Mouse (Mus musculus): ENCODE data around the gene Vmn1r166. TPM values are rescaled to one million over a fixed set of nuclear protein-coding genes. Genes with fewer than 3 reads are reported as not detected.
"Not testable (repeated sequence)": the region's sequence is repeated elsewhere in the genome, so short reads cannot be mapped to it uniquely, and the experiment has no call there.

The Vmn1r166 gene
- polyA plus RNA-seq (2015; fragmentation: Nextera tagmentation; extraction: Ambion mirVana) = not detected in 2 replicates

GRCm38 (mm10) chr7:23251582-23251981 lies at the start of gene Vmn1r166:
Gene Vmn1r166, minus strand, starts transcription at chr7:23251682.
- H3K9me3 ChIP-seq; H3K4me1 ChIP-seq; H3K27ac ChIP-seq; H3K4me2 ChIP-seq; H3K36me3 ChIP-seq; H3K9ac ChIP-seq; H3K4me3 ChIP-seq (replicated peaks); ATAC-seq (ENCODE audit: insufficient read depth, low FRiP score, low read depth); H3K27me3 ChIP-seq (replicated peaks): not testable (repeated sequence)
- WGBS = no CpG with 5 or more reads among the region's 2 CpGs

GRCm38 (mm10) chr7:23300892-23301291 lies 49.4 kb upstream of the Vmn1r166 start, which contains the start of gene Nlrp4e:
Gene Nlrp4e, plus strand, starts transcription at chr7:23301192.
- H3K9ac ChIP-seq; H3K27ac ChIP-seq; H3K4me3 ChIP-seq (replicated peaks); ATAC-seq (ENCODE audit: insufficient read depth, low FRiP score, low read depth); H3K4me1 ChIP-seq; H3K9me3 ChIP-seq; H3K4me2 ChIP-seq; H3K36me3 ChIP-seq; H3K27me3 ChIP-seq (replicated peaks): not testable (repeated sequence)
- WGBS = 90% methylated on average over 3 of the region's 3 CpGs

GRCm38 (mm10) chr7:23278800-23279199 lies 27.3 kb upstream of the Vmn1r166 start, which contains the start of gene Gm6902:
Gene Gm6902, minus strand, starts transcription at chr7:23278900.
- not testable (repeated sequence) for H3K4me2 ChIP-seq; H3K4me1 ChIP-seq; H3K9me3 ChIP-seq; H3K27me3 ChIP-seq (replicated peaks); H3K4me3 ChIP-seq (replicated peaks); H3K27ac ChIP-seq; H3K9ac ChIP-seq; H3K36me3 ChIP-seq; ATAC-seq (ENCODE audit: insufficient read depth, low FRiP score, low read depth)
- no CpG with 5 or more reads among the region's 2 CpGs for WGBS

- not testable (repeated sequence) for ATAC-seq (ENCODE audit: insufficient read depth, low FRiP score, low read depth); H3K4me3 ChIP-seq (replicated peaks); H3K9me3 ChIP-seq; H3K36me3 ChIP-seq; H3K4me1 ChIP-seq; H3K4me2 ChIP-seq; H3K27me3 ChIP-seq (replicated peaks); H3K9ac ChIP-seq; H3K27ac ChIP-seq
- no CpG with 5 or more reads among the region's 3 CpGs for WGBS
These were observed 34.5 kb downstream of the Vmn1r166 start, which contains the start of gene Vmn1r165 for GRCm38 (mm10) chr7:23217032-23217431. Gene Vmn1r165, plus strand, starts transcription at chr7:23217332.

Other genes starting within 250 kb of the Vmn1r166 start
- gene Gm4216, start 231.8 kb downstream of the Vmn1r166 start, polyA plus RNA-seq (2015; fragmentation: Nextera tagmentation; extraction: Ambion mirVana) = not detected in 2 replicates
- gene Vmn1r163, start 196.1 kb downstream of the Vmn1r166 start, polyA plus RNA-seq (2015; fragmentation: Nextera tagmentation; extraction: Ambion mirVana) = not detected in 2 replicates
- gene Gm8720, start 184.2 kb downstream of the Vmn1r166 start, polyA plus RNA-seq (2015; fragmentation: Nextera tagmentation; extraction: Ambion mirVana) = not detected in 2 replicates
- gene Gm10662, start 107.2 kb downstream of the Vmn1r166 start, polyA plus RNA-seq (2015; fragmentation: Nextera tagmentation; extraction: Ambion mirVana) = not detected in 2 replicates
- not detected in 2 replicates for gene Vmn1r165, start 34.4 kb downstream of the Vmn1r166 start, polyA plus RNA-seq (2015; fragmentation: Nextera tagmentation; extraction: Ambion mirVana)
- gene Gm6902, start 27.2 kb upstream of the Vmn1r166 start, polyA plus RNA-seq (2015; fragmentation: Nextera tagmentation; extraction: Ambion mirVana) = not detected in 2 replicates
- not detected in 2 replicates for gene Nlrp4e, start 49.5 kb upstream of the Vmn1r166 start, polyA plus RNA-seq (2015; fragmentation: Nextera tagmentation; extraction: Ambion mirVana)
- 0.05 TPM in 1 of 2 replicates, not detected in the other for gene Nlrp5, start 134.2 kb upstream of the Vmn1r166 start, polyA plus RNA-seq (2015; fragmentation: Nextera tagmentation; extraction: Ambion mirVana)

Measured in stomach, embryonic 15.5 days (tissue).